Mouse (Mus musculus) cerebellum, adult 9-11 months (tissue): ENCODE measurements at regions not wholly inside any gene's neighbourhood (a gene's known extent, or its start where the extent isn't known, plus 50 kb on each side); places are given as distances from the start of the nearest gene placed in this dataset.
A peak's percentile ranks its signal among the peaks of the same experiment; 100 is the strongest.
"Not testable (repeated sequence)": the region's sequence is repeated elsewhere in the genome, so short reads cannot be mapped to it uniquely, and the experiment has no call there.

Experiments used
- DNase-seq: peaks from one replicate; pipeline ENCODE4 v3.0.0; 2022

DNA sequence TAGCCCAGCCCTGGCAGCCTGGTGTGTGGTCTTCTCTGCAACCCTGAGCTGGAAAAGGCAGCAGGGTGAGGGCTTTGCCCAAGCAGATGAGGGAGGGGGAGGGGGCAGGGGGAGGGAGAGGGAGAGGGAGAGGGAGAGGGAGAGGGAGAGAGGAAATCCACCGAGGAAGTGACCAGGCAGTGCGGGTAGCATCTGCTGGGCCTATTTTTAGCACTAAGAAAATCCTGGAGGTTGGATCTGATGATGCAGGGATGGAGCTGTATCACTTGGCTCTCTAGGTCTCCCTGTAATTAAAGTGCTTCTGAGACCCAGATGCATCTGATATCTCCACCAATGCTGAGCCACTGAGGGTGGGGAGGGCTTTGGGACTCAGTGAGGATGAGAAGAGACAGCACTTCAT is 61.2 kb upstream of the Atxn1 start:
- DNase-seq = no peak

DNA sequence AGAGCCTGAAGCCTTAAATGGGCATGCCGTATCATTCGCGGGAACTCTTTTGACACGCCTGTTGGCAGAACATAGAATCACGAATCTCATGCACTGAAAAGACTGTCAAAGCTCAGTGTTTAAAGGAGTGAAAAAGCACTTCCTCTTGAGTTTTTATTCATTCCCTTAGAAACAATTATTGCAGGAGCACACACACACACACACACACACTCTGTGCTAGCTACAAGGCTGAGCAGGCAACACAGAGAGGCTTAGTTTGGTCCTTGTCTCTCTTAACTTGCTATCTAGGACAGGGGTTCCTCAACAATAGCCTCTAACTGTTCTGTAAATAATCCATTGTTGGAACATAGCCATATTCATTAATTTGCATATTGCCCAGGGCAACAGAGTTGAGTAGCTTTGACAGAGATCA is 58.8 kb upstream of the Atxn1 start:
- DNase-seq = no peak

DNA sequence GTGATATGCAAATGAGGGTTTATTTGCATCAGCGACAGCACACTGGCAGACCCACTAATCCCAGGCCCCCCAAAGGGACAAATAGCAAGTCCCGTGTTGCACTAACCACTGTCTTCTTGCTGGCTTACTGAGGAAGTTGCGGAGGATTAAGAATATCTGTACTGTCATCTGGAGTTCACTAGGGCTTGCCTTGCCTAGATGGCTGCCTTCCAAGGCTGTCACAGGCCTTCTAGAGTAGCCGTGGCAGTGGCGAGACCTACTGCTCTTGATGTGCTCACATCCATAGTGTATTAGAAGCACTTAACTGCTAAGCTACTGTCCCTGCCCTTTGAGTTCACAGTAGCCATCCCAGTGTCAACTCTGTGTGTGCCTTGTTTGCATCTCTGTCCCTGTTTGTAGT is 58.4 kb upstream of the Atxn1 start:
- DNase-seq = no peak

DNA sequence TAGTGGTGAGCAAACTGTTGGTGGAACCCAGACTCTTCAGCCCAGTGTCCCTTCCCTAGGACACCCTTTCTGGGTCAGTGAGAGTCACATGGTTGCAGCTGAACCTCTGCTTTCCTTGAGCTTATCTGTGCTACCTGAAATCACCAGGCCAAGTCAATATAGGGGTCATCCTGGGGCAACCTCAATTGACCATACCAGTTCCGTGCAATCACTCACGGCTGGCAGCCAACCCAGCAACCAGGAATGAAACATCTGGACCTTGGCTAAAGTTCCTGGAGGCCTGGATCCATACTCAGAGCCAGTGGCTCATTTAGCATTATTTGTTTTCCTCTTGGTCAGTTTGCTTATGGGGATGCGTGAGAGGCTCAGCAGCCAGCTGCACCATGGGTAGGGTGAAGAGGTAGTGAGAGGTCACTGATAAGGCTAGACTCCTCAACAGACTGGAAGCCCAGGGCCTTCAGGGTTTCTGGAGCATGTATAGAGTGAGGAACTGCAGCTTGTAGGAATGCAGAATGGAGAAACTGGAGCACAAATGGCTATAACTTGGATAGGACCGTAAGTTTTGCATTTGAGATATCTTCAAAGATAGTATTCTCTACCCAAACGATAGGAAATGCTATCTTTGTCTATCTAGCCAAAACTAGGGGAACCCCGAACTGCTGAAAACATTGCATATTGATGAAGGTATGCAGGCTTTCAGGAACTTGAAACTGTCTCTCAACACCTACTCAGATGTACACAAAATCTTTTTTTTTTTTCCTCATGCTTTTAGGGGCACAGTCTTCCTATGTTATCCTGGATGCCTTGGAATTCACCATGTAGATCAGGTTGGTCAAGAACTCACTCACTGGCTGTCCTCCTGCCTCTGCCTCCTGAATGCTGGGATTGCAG is 56.4 kb upstream of the Atxn1 start:
- DNase-seq = no peak

DNA sequence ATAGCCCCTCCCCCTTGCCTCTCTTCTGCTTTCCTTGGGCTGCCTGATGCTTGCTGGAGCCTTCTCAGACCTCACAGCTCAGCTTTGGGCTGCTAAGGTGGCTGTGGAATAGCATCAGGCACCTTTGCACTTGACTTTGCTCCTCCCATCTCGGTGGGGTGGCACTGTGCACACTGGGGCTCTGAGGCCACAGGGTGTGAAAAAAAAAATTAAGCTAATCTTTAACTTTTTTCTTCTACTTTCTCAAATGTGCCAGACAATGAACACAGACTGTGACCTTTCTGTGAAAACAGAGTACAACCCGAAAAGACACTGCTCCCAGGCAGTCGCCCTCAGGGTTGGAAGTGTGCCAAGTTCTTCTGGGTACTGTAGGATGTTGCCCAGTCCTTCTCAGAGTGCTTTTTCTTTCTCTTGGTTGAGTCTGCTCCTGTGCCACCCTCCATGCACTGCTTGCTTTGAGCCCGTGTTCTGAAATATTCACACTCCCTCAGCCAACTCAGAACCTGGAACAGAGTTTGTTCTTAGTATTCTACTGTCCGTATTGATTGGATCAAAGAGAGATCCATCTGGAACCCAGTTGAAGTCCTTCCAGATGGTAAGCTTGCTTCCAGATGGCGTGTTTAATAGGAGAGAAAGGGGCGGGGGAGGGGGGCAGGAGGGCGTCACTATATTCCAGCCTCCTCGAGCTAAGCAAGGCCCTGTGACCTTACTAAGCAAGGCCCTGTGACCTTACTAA is 54.8 kb upstream of the Atxn1 start:
- DNase-seq = peak; percentile 60

DNA sequence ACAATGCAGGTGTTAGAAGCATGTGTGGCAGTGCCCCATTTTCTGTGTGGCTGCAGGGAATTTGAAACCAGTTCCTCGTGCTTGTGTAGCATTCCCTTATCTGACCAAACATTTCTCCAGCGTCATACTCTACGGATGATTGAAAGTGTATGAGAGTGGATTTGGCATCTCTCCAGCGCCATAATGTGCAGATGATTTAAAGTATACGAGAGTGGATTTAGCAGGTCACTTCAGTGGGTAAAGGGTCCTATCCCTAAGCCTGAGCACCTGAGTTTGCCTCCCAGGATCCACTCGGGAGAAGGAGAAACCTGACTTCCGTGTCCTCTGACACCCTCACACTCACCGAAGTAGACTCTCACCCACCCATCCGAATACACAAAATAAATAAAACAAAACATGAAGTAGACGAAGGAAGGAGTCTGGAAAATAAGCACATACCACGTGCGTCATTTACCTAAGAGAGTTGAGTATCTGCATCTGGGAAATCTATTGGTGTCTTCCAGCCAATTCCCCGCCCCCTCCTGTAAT is 54.2 kb upstream of the Atxn1 start:
- no peak for DNase-seq

DNA sequence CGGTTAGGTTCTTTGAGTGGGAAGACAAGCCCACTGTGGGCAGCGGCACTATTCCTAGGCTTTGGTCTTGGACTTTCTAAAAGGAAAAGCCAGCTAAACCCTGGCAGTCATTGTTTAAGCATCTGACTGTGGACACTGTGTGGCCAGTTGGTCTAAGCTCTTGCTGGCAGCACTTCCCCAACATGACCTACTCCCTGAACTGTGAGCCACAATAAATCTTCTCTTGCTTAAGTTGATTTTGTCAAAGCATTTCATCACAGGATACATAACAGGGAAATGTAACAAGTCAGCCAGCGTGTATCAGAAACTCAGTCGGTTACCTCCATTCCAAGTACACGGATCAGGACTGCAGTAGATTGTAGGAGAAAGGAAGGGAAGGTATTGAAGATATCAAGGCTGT is 52.9 kb upstream of the Atxn1 start:
- DNase-seq = no peak

DNA sequence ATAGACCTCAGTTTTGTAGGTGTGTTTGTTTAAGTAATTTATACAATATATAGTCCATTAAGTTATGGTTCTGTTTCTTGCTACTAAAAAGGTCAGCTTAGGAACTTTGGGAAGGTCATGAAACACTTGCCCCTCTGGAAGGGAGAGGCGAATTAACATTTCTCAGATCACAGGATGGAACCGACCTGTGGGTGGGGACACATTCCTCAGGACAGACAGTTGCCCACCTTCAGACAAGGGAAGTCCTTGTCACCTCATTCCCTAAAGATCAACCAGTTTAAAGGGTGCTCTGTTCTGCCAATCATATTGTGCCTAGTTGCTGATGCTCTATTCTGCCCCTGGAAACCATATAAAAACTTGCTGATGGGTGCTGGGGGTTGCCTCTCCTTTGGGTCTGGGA is 52.2 kb upstream of the Atxn1 start:
- DNase-seq = not testable (repeated sequence)

DNA sequence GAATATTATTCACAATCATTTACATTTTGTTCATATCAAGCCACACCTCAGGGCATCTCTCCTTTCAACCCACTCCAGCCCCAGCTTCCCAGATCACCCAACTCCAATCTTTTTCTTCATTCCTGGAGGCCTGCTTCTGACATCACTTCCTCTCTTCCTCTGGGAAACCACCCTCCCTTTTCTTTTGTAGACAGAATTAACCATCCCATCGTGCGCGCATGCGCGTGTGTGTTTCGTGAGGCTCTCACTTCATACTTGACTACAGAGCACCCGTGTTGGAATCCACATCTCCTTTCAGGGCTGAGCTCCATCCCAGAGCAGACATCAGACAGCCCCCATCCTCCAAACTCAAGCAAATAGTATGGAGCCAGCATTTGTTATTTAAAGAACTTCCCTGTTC is 50.4 kb upstream of the Atxn1 start:
- no peak for DNase-seq

DNA sequence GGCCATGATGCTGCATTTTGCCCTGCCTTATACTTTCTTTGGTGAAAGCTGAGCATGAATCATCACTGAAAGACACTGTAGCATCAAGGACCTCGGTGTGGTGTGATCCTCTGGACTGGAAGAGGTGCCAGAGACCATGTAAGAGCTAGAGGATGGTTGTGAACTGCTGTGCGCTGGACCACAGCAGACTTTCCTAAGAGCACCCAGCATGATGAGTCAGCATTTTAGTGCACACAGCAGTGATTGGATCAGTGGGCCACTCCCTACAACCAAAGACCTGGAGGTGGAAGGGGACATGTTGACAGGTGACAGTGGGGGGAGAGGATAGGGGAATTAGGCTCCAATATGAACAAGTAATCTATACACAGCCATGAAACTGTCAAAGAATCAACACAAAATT is 49.8 kb upstream of the Atxn1 start:
- no peak for DNase-seq
